Mouse (Mus musculus): ENCODE results near the gene Fosl1. TPM values are rescaled to one million over a fixed set of nuclear protein-coding genes. Genes with fewer than 3 reads are reported as not detected.

Gene Fosl1
- polyA plus RNA-seq, 1 experiment from 2014 or later, result not detected

DNA sequence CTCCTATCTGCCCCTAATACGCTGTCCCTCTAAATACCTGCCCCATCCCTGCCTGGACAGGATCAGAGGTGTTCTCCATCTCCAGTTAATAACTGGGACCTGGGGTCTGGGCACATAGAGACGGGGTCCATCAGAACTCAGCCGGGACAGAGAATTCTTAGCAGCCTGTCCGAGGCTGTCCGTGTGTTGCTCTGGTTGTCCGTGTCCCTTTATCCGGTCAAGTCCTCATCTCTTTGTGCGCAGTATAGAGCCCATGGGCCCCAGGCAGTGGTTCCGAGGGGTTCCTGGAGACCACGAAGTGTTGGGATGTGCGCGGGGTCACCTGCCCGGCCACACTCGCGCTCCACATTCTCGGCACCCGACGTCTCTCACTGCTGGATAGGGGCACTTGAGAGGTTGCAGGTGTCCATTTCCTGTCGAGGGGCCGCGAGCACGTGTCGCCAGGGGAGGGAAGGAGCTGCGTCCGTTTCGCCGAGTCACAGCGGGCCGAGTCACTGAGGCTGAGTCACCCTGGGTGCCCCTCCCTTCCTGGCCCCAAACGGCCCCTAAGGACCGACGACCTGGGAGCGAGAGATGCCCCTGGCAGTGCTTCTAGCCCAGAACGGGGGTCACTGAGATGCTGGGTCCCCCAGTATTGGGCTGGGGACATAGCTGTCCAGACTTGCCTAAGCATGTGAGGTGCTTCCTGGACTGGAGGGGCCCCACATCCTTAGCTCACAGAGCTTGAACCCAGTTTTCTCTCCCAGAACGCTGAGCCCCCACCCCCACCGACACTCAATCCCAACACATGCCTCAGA, 1.2 kb downstream of the Fosl1 start:
- H3K27ac ChIP-seq, result no peak overlapping the region
- H3K36me3 ChIP-seq, result peaks cover under 1% of the 10 kb centered on the region; the same call in 1 of the 2 replicates
- H3K4me3 ChIP-seq, result peak overlapping the region; percentile 59
- WGBS (ENCODE audit: insufficient replicate concordance), result 6% methylated on average over 36 of the region's 36 CpGs
- peaks cover 82% of the 10 kb centered on the region for H3K27me3 ChIP-seq (replicated peaks)
- peak overlapping the region; percentile 90 for H3K4me2 ChIP-seq
- peak overlapping the region; percentile 56 for H3K9ac ChIP-seq
- ATAC-seq, result peak; percentile 79
- peaks cover 23% of the 10 kb centered on the region for H3K4me1 ChIP-seq
- H3K9me3 ChIP-seq (replicated peaks), result no peaks in the 10 kb centered on the region

DNA sequence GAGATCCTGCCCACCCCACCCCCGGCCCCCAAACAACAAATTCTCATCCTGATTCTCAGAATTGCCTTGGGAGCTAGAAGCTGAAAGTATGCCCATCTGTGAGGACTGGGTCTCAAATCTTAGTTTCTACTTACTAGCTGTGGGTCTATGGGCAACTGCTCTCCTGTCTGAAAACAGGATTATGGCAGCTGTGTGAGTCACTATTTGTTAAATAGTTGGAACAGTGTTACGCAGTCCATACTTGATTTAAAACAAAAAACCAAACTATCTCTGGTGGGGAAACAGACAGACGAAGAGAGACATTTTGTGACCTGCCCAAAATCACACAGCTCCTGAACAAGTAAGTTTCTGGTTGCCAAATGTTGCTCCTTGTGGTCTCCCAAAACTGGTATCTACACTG, 2.3 kb downstream of the Fosl1 start:
- H3K9ac ChIP-seq, result no peak overlapping the region
- peaks cover 11% of the 10 kb centered on the region for H3K36me3 ChIP-seq
- 59% methylated on average over 3 of the region's 3 CpGs for WGBS (ENCODE audit: insufficient replicate concordance)
- no peaks in the 10 kb centered on the region for H3K9me3 ChIP-seq (replicated peaks)
- H3K27me3 ChIP-seq (replicated peaks), result peaks cover 71% of the 10 kb centered on the region
- ATAC-seq, result no peak
- H3K4me1 ChIP-seq, result peaks cover 23% of the 10 kb centered on the region
- H3K27ac ChIP-seq, result no peak overlapping the region
- H3K4me3 ChIP-seq, result no peak overlapping the region
- H3K4me2 ChIP-seq, result no peak overlapping the region

DNA sequence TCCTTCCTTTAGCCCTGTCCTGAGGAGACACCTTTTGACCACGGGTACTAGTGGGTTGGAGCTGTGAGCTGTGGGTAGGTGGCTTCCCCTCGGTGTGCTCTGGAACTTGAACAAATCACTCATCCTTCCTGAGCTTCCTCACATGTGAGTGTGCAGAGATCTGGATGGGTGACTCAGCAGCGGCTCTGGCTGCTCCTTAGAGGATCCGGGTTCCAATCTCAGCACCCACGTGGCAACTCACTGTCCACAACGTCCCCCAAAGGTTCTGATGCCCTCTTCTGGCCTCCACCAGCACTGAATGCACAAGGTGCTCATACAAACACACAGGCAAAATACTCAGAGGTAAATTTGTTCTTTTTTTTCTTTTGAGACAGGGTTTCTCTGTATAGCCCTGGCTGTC, 4.4 kb downstream of the Fosl1 start:
- Histone ChIP-seq H3K4me1 (peaks cover 43% of the 10 kb centered on the region), H3K9me3 (replicated peaks) (no peaks in the 10 kb centered on the region), H3K36me3 (peaks cover 19% of the 10 kb centered on the region), H3K4me3 (no peak overlapping the region), H3K9ac (no peak overlapping the region), H3K27me3 (replicated peaks) (peaks cover 50% of the 10 kb centered on the region), H3K4me2 (no peak overlapping the region), H3K27ac (no peak overlapping the region)
- 55% methylated on average over 6 of the region's 6 CpGs for WGBS (ENCODE audit: insufficient replicate concordance)
- ATAC-seq, result no peak

DNA sequence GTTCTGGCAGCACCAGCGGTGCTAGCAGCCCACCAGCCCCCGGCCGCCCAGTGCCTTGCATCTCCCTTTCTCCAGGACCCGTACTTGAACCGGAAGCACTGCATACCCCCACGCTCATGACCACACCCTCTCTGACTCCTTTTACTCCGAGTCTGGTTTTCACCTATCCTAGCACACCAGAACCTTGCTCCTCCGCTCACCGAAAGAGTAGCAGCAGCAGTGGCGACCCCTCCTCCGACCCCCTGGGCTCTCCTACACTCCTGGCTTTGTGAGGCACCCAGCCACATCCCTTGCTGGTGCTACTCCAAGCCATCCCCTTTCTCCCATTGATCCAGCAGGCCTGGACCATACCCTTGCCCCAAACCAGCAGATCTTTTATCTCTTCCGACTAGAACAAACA, 7.7 kb downstream of the Fosl1 start:
- H3K4me3 ChIP-seq, result no peak overlapping the region
- H3K4me1 ChIP-seq, result peaks cover 39% of the 10 kb centered on the region
- ATAC-seq, result no peak
- peaks cover 19% of the 10 kb centered on the region for H3K36me3 ChIP-seq
- H3K4me2 ChIP-seq, result peak overlapping the region; percentile 87
- no peak overlapping the region for H3K9ac ChIP-seq
- no peaks in the 10 kb centered on the region for H3K9me3 ChIP-seq (replicated peaks)
- WGBS (ENCODE audit: insufficient replicate concordance), result 70% methylated on average over 12 of the region's 12 CpGs
- peaks cover 22% of the 10 kb centered on the region for H3K27me3 ChIP-seq (replicated peaks)
- no peak overlapping the region for H3K27ac ChIP-seq

GRCm38 (mm10) chr19:5455568-5455967, 8.2 kb downstream of the Fosl1 start:
- Histone ChIP-seq H3K36me3 (peaks cover 19% of the 10 kb centered on the region), H3K9me3 (replicated peaks) (no peaks in the 10 kb centered on the region), H3K4me1 (peaks cover 42% of the 10 kb centered on the region), H3K4me2 (peak overlapping the region; percentile 87), H3K9ac (peak overlapping the region; percentile 73; the same call in 1 of the 2 replicates), H3K27ac (no peak overlapping the region), H3K4me3 (peak overlapping the region; percentile 69), H3K27me3 (replicated peaks) (peaks cover 17% of the 10 kb centered on the region)
- 68% methylated on average over 8 of the region's 8 CpGs for WGBS (ENCODE audit: insufficient replicate concordance)
- no peak for ATAC-seq

DNA sequence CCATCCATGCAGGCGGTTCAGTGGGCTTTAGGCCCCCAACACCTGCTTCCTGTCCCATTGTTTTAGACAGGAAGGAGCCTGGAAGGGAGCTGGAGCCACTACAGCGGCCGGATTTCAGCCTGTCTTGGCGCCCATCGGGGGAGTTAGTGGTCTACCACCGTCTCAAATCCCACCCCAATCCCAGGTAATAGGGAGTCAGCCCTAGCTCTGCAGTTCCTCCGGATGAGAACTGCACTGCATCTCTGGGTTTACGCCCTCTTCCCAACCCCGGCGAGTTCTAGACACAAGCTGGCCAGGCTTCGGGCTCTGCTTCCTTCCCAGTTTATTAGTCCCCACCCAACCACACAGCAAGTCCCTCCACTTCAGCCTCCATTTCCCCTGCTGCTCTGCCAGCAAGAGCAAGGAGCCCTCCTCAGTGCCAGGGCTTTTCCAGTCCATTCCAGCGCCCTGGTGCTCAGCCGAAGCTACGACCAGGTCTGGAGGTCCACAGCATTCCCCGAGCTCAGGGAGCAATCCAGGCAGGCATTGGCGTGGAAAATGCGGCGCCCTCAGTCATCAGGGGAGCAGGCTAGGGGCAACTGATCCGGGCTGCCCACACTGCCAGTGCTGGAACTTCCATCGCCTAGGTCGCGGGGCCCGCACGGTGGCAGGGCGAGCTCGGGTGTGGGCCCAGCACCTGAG, 9.0 kb downstream of the Fosl1 start:
- Histone ChIP-seq H3K4me1 (peaks cover 48% of the 10 kb centered on the region), H3K4me3 (peak overlapping the region; percentile 69), H3K4me2 (peak overlapping the region; percentile 87), H3K36me3 (peaks cover 19% of the 10 kb centered on the region), H3K27me3 (replicated peaks) (peaks cover 9% of the 10 kb centered on the region), H3K27ac (peak overlapping the region; percentile 54), H3K9ac (peak overlapping the region; percentile 73), H3K9me3 (replicated peaks) (no peaks in the 10 kb centered on the region)
- ATAC-seq, result no peak
- 5% methylated on average over 26 of the region's 26 CpGs for WGBS (ENCODE audit: insufficient replicate concordance)

GRCm38 (mm10) chr19:5456922-5457745, 9.8 kb downstream of the Fosl1 start:
- H3K9ac ChIP-seq, result peak overlapping the region; percentile 73
- H3K9me3 ChIP-seq (replicated peaks), result no peaks in the 10 kb centered on the region
- 0 out of 2 replicates have a peak, but pooled peaks cover 5% of the 10 kb centered on the region for H3K27me3 ChIP-seq (replicated peaks)
- H3K36me3 ChIP-seq, result peaks cover 19% of the 10 kb centered on the region
- ATAC-seq, result peak; percentile 88
- 1% methylated on average over 70 of the region's 70 CpGs for WGBS (ENCODE audit: insufficient replicate concordance)
- peaks cover 51% of the 10 kb centered on the region for H3K4me1 ChIP-seq
- H3K27ac ChIP-seq, result peak overlapping the region; percentile 61
- H3K4me2 ChIP-seq, result peak overlapping the region; percentile 87
- H3K4me3 ChIP-seq, result peak overlapping the region; percentile 69

DNA sequence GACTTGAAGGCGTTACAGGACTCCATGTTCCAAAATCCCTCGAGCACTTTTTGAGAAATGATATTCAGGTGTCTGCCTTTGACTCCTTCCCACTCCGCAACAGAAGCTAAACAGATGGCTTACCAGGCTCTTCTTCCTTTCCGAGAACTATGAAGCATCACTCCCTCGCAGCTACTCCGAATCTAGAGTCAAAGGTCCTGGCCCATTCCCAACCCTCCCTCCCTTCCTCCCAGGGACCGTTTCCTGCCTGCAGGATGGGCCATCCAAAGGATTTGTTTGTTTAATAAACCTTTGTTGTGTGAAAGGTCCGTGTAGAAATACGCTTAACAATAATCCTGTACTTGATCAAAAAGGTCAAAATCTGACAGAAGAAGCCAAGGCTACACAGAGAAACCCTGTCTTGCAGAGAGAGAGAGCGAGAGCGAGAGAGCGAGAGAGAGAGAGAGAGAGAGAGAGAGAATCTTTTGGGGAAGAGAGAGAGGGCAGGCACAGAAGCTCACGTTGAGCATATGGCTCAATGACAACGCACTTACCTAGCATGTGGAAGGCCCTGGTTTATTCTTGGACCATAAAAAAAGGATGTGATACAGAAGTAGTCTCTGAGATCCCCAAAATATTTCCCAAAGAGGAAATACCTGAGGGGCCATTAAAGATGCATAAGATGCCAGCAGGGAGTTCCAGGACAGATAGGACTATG, 10.5 kb downstream of the Fosl1 start, which contains the start of gene Ccdc85b:
Gene Ccdc85b, minus strand, starts transcription at position 149 of the 697 bp plus-strand sequence.
- Histone ChIP-seq H3K36me3 (peaks cover 25% of the 10 kb centered on the region), H3K27ac (peak within 1 kb of the TSS; percentile 61), H3K4me3 (peak within 1 kb of the TSS; percentile 69), H3K9me3 (replicated peaks) (no peaks in the 10 kb centered on the region), H3K27me3 (replicated peaks) (0 out of 2 replicates have a peak, but pooled peaks cover 5% of the 10 kb centered on the region), H3K9ac (peak within 1 kb of the TSS; percentile 73), H3K4me1 (peaks cover 51% of the 10 kb centered on the region), H3K4me2 (peak within 1 kb of the TSS; percentile 87)
- peak; percentile 7; the same call in 1 of the 2 replicates for ATAC-seq
- WGBS (ENCODE audit: insufficient replicate concordance), result 20% methylated on average over 14 of the region's 14 CpGs

DNA sequence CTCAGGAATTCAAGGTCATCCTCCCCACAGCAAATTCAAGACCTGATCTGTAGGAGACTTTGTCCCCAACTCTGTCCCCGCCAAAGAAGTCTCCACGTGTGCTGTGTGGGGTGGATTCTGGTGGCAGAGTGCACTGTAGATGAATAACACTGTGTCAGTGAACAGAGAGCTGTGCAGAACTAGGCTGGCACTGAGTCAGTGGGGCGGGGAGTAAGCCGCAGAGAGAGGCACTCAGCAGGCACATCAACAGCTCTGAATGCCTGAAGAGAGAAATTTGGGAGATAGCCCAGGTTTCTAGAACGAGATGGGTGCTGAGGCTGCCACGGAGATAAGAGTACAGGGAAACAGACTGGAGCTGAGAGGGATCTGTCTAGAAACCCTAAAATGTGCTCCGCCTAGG, 11.7 kb downstream of the Fosl1 start:
- Histone ChIP-seq H3K4me3 (no peak overlapping the region), H3K9ac (no peak overlapping the region), H3K36me3 (peaks cover 32% of the 10 kb centered on the region), H3K27me3 (replicated peaks) (0 out of 2 replicates have a peak, but pooled peaks cover 5% of the 10 kb centered on the region), H3K4me2 (no peak overlapping the region), H3K27ac (no peak overlapping the region), H3K9me3 (replicated peaks) (no peaks in the 10 kb centered on the region), H3K4me1 (peaks cover 51% of the 10 kb centered on the region)
- no peak for ATAC-seq
- WGBS (ENCODE audit: insufficient replicate concordance), result 54% methylated on average over 7 of the region's 7 CpGs

DNA sequence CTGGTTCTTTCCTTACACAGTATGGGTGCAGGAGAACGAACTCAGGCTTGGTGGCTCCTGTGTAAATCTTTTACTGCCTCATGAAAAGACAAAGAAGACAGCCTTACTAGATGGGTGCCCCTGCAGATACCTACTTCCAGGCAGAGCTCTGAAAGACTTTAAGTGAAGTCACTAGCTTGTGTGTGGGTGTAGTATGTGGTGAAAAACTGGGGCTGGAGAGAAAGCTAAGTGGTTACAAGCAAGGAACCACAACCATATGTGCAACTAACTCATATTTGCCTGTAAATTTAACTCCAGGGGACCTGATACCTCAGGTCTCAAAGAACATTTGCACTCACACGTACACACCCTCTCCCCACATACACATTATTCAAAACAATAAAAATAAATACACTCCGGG, 12.5 kb downstream of the Fosl1 start:
- Histone ChIP-seq H3K27me3 (replicated peaks) (0 out of 2 replicates have a peak, but pooled peaks cover 5% of the 10 kb centered on the region), H3K9ac (peak overlapping the region; percentile 82), H3K4me2 (peak overlapping the region; percentile 90), H3K4me3 (peak overlapping the region; percentile 81), H3K36me3 (peaks cover 32% of the 10 kb centered on the region), H3K9me3 (replicated peaks) (no peaks in the 10 kb centered on the region), H3K27ac (peak overlapping the region; percentile 68; the same call in 1 of the 2 replicates), H3K4me1 (peaks cover 49% of the 10 kb centered on the region)
- no peak for ATAC-seq
- WGBS (ENCODE audit: insufficient replicate concordance), result 26% methylated on average over 3 of the region's 3 CpGs

DNA sequence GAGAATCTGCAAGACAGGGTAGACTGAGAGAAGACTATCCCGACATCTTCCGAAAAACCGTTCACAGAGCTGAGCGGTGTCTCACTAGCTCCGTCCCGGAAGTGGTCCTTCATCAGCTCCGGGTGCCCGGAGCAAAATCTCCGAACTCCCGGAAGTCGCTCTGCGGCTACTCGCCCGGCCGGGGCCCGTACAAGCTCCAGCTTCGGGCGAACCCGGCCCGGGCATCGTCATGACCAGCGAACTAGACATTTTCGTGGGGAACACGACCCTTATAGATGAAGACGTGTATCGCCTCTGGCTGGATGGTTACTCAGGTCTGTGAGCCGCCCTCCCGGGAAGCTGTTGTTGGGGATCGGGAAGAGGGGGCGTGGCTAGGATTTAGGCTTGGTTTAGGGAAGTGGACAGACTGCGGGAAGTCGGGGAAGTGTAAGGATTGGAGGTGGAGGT, 13.1 kb downstream of the Fosl1 start, which contains the start of gene Fibp:
Gene Fibp, plus strand, starts transcription at position 151 of the 447 bp plus-strand sequence.
- H3K9me3 ChIP-seq (replicated peaks), result no peaks in the 10 kb centered on the region
- H3K36me3 ChIP-seq, result peaks cover 34% of the 10 kb centered on the region
- H3K4me3 ChIP-seq, result peak within 1 kb of the TSS; percentile 81
- 0 out of 2 replicates have a peak, but pooled peaks cover 5% of the 10 kb centered on the region for H3K27me3 ChIP-seq (replicated peaks)
- WGBS (ENCODE audit: insufficient replicate concordance), result under 1% methylated on average over 32 of the region's 32 CpGs
- peak within 1 kb of the TSS; percentile 68 for H3K27ac ChIP-seq
- peak; percentile 66 for ATAC-seq
- H3K9ac ChIP-seq, result peak within 1 kb of the TSS; percentile 82
- H3K4me2 ChIP-seq, result peak within 1 kb of the TSS; percentile 90
- H3K4me1 ChIP-seq, result peaks cover 43% of the 10 kb centered on the region

Data from liver, embryonic 12.5 days (tissue).